Mouse (Mus musculus): Measurements from ENCODE around the gene Hoxa5.
A peak's percentile ranks its signal among the peaks of the same experiment; 100 is the strongest.

Gene Hoxa5

GRCm38 (mm10) chr6:52161336-52162092, 42.9 kb downstream of the Hoxa5 start:
- peak in 1 of 2 experiments; percentile 23 for DNase-seq

GRCm38 (mm10) chr6:52160511-52161335, 43.7 kb downstream of the Hoxa5 start:
- peak; percentile 75 to 90 for DNase-seq

- DNase-seq = peak; percentile 33 to 67
Observed at GRCm38 (mm10) chr6:52159979-52160378, 44.4 kb downstream of the Hoxa5 start.

GRCm38 (mm10) chr6:52159164-52159761, 45.1 kb downstream of the Hoxa5 start:
- peak; percentile 64 to 77 for DNase-seq

GRCm38 (mm10) chr6:52158276-52159051, 45.9 kb downstream of the Hoxa5 start, which contains the start of gene Hoxa1:
Gene Hoxa1, minus strand, starts transcription at chr6:52158317.
- DNase-seq = peak; percentile 91 to 96

GRCm38 (mm10) chr6:52157466-52158275, 46.7 kb downstream of the Hoxa5 start:
- DNase-seq = no peak

- no peak for DNase-seq
Observed at GRCm38 (mm10) chr6:52156551-52157200, 47.7 kb downstream of the Hoxa5 start.

GRCm38 (mm10) chr6:52155471-52155870, 48.9 kb downstream of the Hoxa5 start:
- no peak for DNase-seq

GRCm38 (mm10) chr6:52154044-52154443, 50.3 kb downstream of the Hoxa5 start:
- DNase-seq = no peak

- DNase-seq = no peak
Observed at GRCm38 (mm10) chr6:52153270-52153669, 51.1 kb downstream of the Hoxa5 start.

- DNase-seq = no peak
Observed at GRCm38 (mm10) chr6:52152226-52153193, 51.9 kb downstream of the Hoxa5 start.
